Mouse (Mus musculus) limb, embryonic 14.5 days (tissue): Measurements from ENCODE around the gene Mrpl34. TPM values are rescaled to one million over a fixed set of nuclear protein-coding genes. Genes with fewer than 3 reads are reported as not detected.
A peak's percentile ranks its signal among the peaks of the same experiment; 100 is the strongest.

Experiments used
- ATAC-seq: fragments of 200-750 bp; cut with Nextera tagmentation; 2 replicates; pipeline ENCODE4 v1.8.0; 2017; ENCODE audit warnings: low read depth, moderate number of reproducible peaks, moderate TSS enrichment; ENCODE audit not compliant: low FRiP score
- DNase-seq: peaks from one replicate; pipeline ENCODE4 v3.0.0-alpha.2; 2015; ENCODE audit warnings: low spot score
- H3K27ac ChIP-seq: fragments of 300-500 bp; sonication (generic); replicated peaks from 2 replicates; pipeline ENCODE4 v1.5.1; 2014; ENCODE audit warnings: low read depth, mild to moderate bottlenecking, low read length, moderate library complexity, mixed read lengths
- H3K27me3 ChIP-seq: fragments of 300-500 bp; sonication (generic); 2 replicates; pipeline ENCODE4 v1.6.1; 2014; ENCODE audit warnings: low read length, mixed read lengths; ENCODE audit not compliant: control insufficient read depth, insufficient read depth
- H3K36me3 ChIP-seq: fragments of 300-500 bp; sonication (generic); 2 replicates; pipeline ENCODE4 v1.6.1; 2014; ENCODE audit warnings: mild to moderate bottlenecking, low read length, moderate library complexity, mixed read lengths; ENCODE audit not compliant: control insufficient read depth, insufficient read depth
- H3K4me1 ChIP-seq: fragments of 300-500 bp; sonication (generic); 2 replicates; pipeline ENCODE4 v1.6.1; 2014; ENCODE audit warnings: antibody characterized with exemption, low read length, mixed read lengths; ENCODE audit not compliant: control insufficient read depth, insufficient read depth
- H3K4me2 ChIP-seq: fragments of 300-500 bp; sonication (generic); replicated peaks from 2 replicates; pipeline ENCODE4 v1.6.1; 2014; ENCODE audit warnings: low read depth, mild to moderate bottlenecking, low read length, moderate library complexity; ENCODE audit not compliant: severe bottlenecking
- H3K4me3 ChIP-seq: fragments of 300-500 bp; sonication (generic); replicated peaks from 2 replicates; pipeline ENCODE4 v1.5.1; 2014; ENCODE audit warnings: low read length
- H3K9ac ChIP-seq: fragments of 300-500 bp; sonication (generic); 2 replicates; pipeline ENCODE4 v1.6.1; 2014; ENCODE audit warnings: mild to moderate bottlenecking, low read depth, low read length, moderate library complexity; ENCODE audit not compliant: severe bottlenecking
- H3K9me3 ChIP-seq: fragments of 300-500 bp; sonication (generic); 2 replicates; pipeline ENCODE4 v1.6.1; 2016; ENCODE audit warnings: low read length; ENCODE audit not compliant: control insufficient read depth
- POLR2A ChIP-seq: fragments of 200-500 bp; IDR thresholded peaks from 2 replicates; pipeline ENCODE4 v1.8.0; 2012; ENCODE audit warnings: inconsistent platforms, mild to moderate bottlenecking, moderate library complexity, borderline replicate concordance; ENCODE audit not compliant: insufficient read depth, insufficient read length; ENCODE audit errors: extremely low read depth
- WGBS: fragments of 180-500 bp; shearing (Covaris S2); extraction: QIAGEN DNeasy Blood & Tissue Kit; methylation state at CpG from one replicate; pipeline ENCODE4 v1.1.7; 2014; 5-methylcytosine and 5-hydroxymethylcytosine counted together
- polyA plus RNA-seq, 2 experiments: library from polyadenylated mRNA; depleted of rRNA in 1 of 2; stranded (reverse) in 1 of 2; unstranded in 1 of 2; fragments of >200 nt; fragmentation: Nextera tagmentation in 1 of 2; extraction: Ambion mirVana in 1 of 2; gene quantifications; 2 replicates each; pipeline versions ENCODE4 v1.2.1 to v1.2.3; 2012 to 2014

Gene Mrpl34
- polyA plus RNA-seq, 2 experiments: 62.3 to 121 TPM

DNA sequence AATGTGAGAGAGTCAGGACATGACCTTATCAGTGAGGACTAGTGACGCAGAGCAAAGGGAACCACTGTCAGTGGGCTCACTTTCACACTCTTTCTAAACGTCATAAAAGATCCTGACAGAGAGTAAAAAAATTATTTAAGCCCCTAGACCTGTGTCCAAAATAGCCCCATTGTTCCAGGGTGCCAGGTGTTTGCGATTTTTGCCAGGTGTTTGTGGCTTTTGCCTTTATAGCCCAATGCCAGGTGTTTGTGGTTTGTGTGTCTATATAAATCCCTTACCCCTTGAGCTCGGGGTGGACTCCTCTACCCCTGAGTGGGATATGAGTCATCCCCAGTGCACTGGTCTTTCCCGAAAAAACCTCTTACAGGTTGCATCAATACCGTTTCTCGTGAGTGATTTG lies 19.7 kb upstream of the Mrpl34 start:
- 57% methylated on average over 7 of the region's 7 CpGs for WGBS
- no peak for ATAC-seq
- H3K9me3 ChIP-seq: no peaks in the 10 kb centered on the region

DNA sequence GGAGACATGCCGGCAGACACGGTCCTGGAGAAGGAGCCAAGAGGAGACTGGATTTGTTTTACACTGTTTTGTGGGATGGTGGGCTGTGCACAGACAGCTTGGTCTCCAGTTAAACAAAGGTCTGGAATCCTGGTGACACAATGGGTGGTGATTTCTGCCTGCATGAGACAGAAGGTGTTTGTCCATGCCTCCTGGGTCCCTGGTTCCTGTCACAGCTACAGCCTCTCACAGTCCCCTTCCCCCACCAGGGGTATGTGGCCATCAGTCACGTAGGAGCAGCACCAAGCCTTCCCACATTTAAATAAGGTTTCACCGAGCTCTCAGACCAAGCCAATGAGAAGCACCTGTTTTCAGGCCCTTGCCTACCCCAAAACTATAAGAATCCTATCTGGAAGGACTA lies 13.4 kb upstream of the Mrpl34 start:
- no peak overlapping the region for H3K9ac ChIP-seq
- 66% methylated on average over 4 of the region's 4 CpGs for WGBS
- no peak for TF ChIP-seq POLR2A

More for the DNA sequence above, 19.7 kb upstream of the Mrpl34 start:
- no peaks in the 10 kb centered on the region for H3K36me3 ChIP-seq
- no peak for DNase-seq
- no peak for TF ChIP-seq POLR2A
- no peaks in the 10 kb centered on the region for H3K27me3 ChIP-seq
- H3K4me2 ChIP-seq: no peak overlapping the region
- no peaks in the 10 kb centered on the region for H3K4me1 ChIP-seq
- H3K9ac ChIP-seq: no peak overlapping the region
- H3K27ac ChIP-seq: no peak overlapping the region
- no peak overlapping the region for H3K4me3 ChIP-seq

DNA sequence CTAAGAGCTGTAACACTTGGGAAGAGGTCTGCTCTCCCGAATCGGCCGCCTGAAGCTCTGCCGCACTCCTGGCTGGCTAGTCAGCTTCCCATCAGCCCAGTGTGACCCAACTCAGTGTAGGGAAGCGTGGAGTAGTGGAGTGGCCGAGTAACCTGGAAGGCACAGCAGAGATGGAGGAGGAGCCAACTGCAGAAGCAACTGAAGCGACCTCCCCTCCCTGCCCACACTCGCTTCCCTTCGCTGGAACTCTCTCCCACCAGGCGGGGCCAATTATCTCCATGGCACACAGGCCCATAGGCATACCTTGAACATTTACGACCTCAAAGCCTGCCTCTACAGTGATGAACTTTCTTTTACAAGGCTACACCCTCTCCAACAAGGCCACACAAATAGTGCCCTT lies 13.0 kb upstream of the Mrpl34 start:
- H3K4me2 ChIP-seq: no peak overlapping the region
- 37% methylated on average over 11 of the region's 11 CpGs for WGBS
- ATAC-seq (no peak), DNase-seq (no peak)
- H3K27ac ChIP-seq: no peak overlapping the region
- H3K9ac ChIP-seq: no peak overlapping the region
- no peaks in the 10 kb centered on the region for H3K27me3 ChIP-seq
- H3K36me3 ChIP-seq: peaks cover 3% of the 10 kb centered on the region; the same call in 1 of the 2 replicates
- H3K4me1 ChIP-seq: no peaks in the 10 kb centered on the region
- H3K9me3 ChIP-seq: no peaks in the 10 kb centered on the region
- no peak overlapping the region for H3K4me3 ChIP-seq
- TF ChIP-seq POLR2A: no peak

More for the DNA sequence above, 13.4 kb upstream of the Mrpl34 start:
- no peak overlapping the region for H3K4me2 ChIP-seq
- no peak for ATAC-seq
- no peaks in the 10 kb centered on the region for H3K4me1 ChIP-seq
- no peaks in the 10 kb centered on the region for H3K36me3 ChIP-seq
- no peak overlapping the region for H3K4me3 ChIP-seq
- H3K27me3 ChIP-seq: no peaks in the 10 kb centered on the region
- no peak for DNase-seq
- H3K9me3 ChIP-seq: no peaks in the 10 kb centered on the region
- H3K27ac ChIP-seq: no peak overlapping the region

DNA sequence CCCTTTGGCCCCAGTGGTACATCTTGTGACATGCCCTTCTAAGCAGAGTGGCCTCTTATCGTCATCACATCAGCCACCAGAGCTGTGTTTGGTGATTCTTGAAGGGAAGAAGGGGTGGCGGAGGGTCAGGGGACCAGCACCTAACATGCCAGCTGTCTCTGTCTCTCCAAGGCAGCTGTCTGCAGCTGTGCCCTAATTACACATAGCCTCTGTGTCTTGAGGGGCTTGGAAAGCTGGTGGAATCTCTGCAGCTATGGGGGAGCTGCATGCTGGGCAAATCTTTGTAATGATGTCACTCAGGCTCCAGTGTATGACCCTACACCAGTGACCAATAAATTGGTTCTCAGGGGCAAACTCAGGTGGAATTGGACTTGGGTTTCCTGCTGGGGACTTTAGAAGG lies 12.1 kb upstream of the Mrpl34 start:
- ATAC-seq: peak; percentile 78
- H3K9ac ChIP-seq: no peak overlapping the region
- TF ChIP-seq POLR2A: no peak
- WGBS: 76% methylated on average over 2 of the region's 2 CpGs
- H3K4me1 ChIP-seq: no peaks in the 10 kb centered on the region
- no peak overlapping the region for H3K4me3 ChIP-seq
- no peaks in the 10 kb centered on the region for H3K9me3 ChIP-seq
- no peak overlapping the region for H3K4me2 ChIP-seq
- DNase-seq: no peak
- no peak overlapping the region for H3K27ac ChIP-seq
- H3K36me3 ChIP-seq: peaks cover 11% of the 10 kb centered on the region
- no peaks in the 10 kb centered on the region for H3K27me3 ChIP-seq

DNA sequence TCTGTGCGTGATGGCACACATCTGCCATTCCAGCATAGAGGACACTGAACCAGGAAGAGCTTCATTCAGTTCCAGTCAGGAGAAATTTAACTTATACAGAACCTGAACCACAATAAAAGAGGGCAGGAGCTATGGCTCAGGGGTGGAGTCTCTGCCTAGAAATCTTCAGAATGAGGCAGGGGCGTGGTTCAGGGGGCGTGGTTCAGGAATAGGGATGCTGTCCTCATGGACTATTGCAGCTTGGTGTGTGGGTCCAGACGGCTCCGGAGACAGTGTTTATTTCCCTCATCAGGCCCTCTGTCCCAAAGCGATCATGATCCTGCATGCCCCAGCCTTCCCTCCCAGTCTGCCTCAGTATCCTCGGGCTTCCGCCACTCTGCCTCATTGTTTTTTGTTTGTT lies 10.1 kb upstream of the Mrpl34 start:
- TF ChIP-seq POLR2A: no peak
- Histone ChIP-seq H3K36me3 (peaks cover 31% of the 10 kb centered on the region), H3K27ac (no peak overlapping the region), H3K4me1 (no peaks in the 10 kb centered on the region), H3K9ac (no peak overlapping the region), H3K9me3 (no peaks in the 10 kb centered on the region), H3K4me2 (no peak overlapping the region), H3K4me3 (no peak overlapping the region), H3K27me3 (no peaks in the 10 kb centered on the region)
- DNase-seq: no peak
- 83% methylated on average over 8 of the region's 8 CpGs for WGBS
- no peak for ATAC-seq

DNA sequence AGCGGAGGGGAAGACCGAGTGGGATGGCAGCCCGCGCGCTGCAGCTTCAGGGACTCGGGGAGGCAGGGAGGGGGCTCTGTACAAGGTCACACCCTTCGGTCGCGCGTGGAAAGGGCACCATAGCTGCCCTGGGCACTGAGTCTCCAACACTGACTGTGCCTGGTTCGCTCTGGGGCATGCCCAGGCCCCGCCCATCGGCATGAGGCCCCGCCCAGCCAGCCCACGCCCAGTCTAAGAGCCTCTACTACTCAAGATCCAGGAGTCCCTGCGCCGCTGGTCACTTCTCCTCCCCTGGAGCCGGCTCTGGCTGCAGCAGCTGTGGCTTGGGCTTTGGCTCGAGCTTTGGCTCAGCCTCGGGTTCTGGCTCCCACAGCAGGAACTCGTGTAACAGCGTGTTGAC lies 7.9 kb upstream of the Mrpl34 start:
- Histone ChIP-seq H3K27me3 (no peaks in the 10 kb centered on the region), H3K9ac (no peak overlapping the region), H3K4me1 (no peaks in the 10 kb centered on the region), H3K36me3 (peaks cover 48% of the 10 kb centered on the region), H3K9me3 (no peaks in the 10 kb centered on the region), H3K4me3 (no peak overlapping the region), H3K4me2 (no peak overlapping the region), H3K27ac (no peak overlapping the region)
- DNase-seq: no peak
- TF ChIP-seq POLR2A: no peak
- WGBS: 36% methylated on average over 19 of the region's 22 CpGs
- ATAC-seq: no peak
